Mouse (Mus musculus) brain, embryonic 14.5 days (tissue): ENCODE results near the gene Amz2.

Experiments used
- CTCF ChIP-seq: fragments of 200-500 bp; IDR thresholded peaks from 2 replicates; pipeline ENCODE4 v1.5.1; 2012; ENCODE audit warnings: inconsistent platforms, mild to moderate bottlenecking, moderate library complexity, borderline replicate concordance; ENCODE audit not compliant: insufficient read depth, insufficient read length; ENCODE audit errors: extremely low read depth
- POLR2A ChIP-seq: fragments of 200-500 bp; IDR thresholded peaks from 2 replicates; pipeline ENCODE4 v1.6.1; 2012; ENCODE audit warnings: mild to moderate bottlenecking, inconsistent platforms, borderline replicate concordance; ENCODE audit not compliant: poor library complexity, insufficient read depth, insufficient read length, severe bottlenecking; ENCODE audit errors: extremely low read depth

DNA sequence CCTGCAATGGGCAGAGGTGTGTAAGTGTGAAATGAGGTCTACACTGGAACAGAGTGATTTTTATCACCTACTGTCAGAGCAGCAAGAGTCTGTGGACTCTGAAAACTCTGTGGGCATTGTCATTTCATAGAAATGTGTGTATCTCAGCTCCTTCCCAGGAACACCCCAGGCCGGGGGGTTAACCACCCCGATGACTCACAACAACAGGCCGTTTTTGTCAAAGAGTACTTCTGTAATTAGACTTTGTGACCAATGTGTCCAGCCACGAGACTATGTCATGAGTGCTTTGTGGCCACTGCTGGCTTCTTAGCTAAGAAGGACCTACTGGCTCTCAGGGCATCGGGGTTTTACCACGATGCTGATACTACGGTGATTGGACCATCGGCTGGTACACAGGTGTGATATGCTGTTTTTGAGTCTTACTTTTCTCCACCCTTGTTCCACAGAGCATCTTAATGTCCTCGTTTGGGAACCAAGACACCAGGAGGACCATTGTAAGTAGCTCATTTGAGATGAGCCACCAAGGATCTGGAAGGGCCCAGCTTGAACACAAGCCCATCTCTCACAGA lies 8.2 kb upstream of the Amz2 start:
- no peak for TF ChIP-seq POLR2A
- no peak for TF ChIP-seq CTCF
